Mouse (Mus musculus) MEL (cell line): ENCODE results near the gene Ces1f. TPM values are rescaled to one million over a fixed set of nuclear protein-coding genes. Genes with fewer than 3 reads are reported as not detected.

Experiments used
- DNase-seq: peaks from one replicate; pipeline ENCODE4 v3.0.0; 2011; ENCODE audit warnings: low read depth, low spot score
- H3K27ac ChIP-seq: 2 replicates; pipeline ENCODE4 v1.5.1; 2012; ENCODE audit warnings: low read depth, mild to moderate bottlenecking, control low read depth, low read length, moderate library complexity; ENCODE audit not compliant: control insufficient read depth
- H3K27me3 ChIP-seq, 2 experiments: fragments of 150-350 bp in 1 of 2; sonication (generic) in 1 of 2; 2 replicates each; pipeline ENCODE4 v1.6.1; 2012; ENCODE audit warnings: low read length in 2 of 2, mild to moderate bottlenecking in 2 of 2, improper control_type of control experiment in 1 of 2, moderate library complexity in 1 of 2; ENCODE audit not compliant: insufficient read depth in 2 of 2, control insufficient read depth in 1 of 2
- H3K36me3 ChIP-seq, 2 experiments: 2 replicates each; pipeline ENCODE4 v1.6.1; 2012 to 2014; ENCODE audit warnings: low read length in 2 of 2, improper control_type of control experiment in 1 of 2, inconsistent platforms in 1 of 2, mild to moderate bottlenecking in 1 of 2; ENCODE audit not compliant: insufficient read depth in 2 of 2, control insufficient read depth in 1 of 2
- H3K4me1 ChIP-seq, 2 experiments: fragments of 150-350 bp in 1 of 2; sonication (generic) in 1 of 2; 2 replicates each; pipeline ENCODE4 v1.6.1; 2012; ENCODE audit warnings: low read length in 2 of 2, improper control_type of control experiment in 1 of 2, mild to moderate bottlenecking in 1 of 2; ENCODE audit not compliant: insufficient read depth in 2 of 2, control insufficient read depth in 1 of 2
- H3K4me3 ChIP-seq, 2 experiments: fragments of 150-350 bp in 1 of 2; sonication (generic) in 1 of 2; 2 replicates each; pipeline ENCODE4 v1.5.1; 2012; ENCODE audit warnings: low read depth in 2 of 2, low read length in 2 of 2, mild to moderate bottlenecking in 2 of 2, moderate library complexity in 2 of 2, control low read depth in 1 of 2, improper control_type of control experiment in 1 of 2; ENCODE audit not compliant: control insufficient read depth in 1 of 2, insufficient read depth in 1 of 2
- H3K79me2 ChIP-seq: 2 replicates; pipeline ENCODE4 v1.6.1; 2012; ENCODE audit warnings: mild to moderate bottlenecking, low read length, moderate library complexity; ENCODE audit not compliant: control insufficient read depth, poor library complexity, insufficient read depth
- H3K9ac ChIP-seq: 2 replicates; pipeline ENCODE4 v1.6.1; 2012; ENCODE audit warnings: low read depth, mild to moderate bottlenecking, control low read depth, low read length, moderate library complexity; ENCODE audit not compliant: control insufficient read depth, poor library complexity, severe bottlenecking
- H3K9me3 ChIP-seq: fragments of 150-350 bp; sonication (generic); replicated peaks from 2 replicates; pipeline ENCODE4 v1.6.1; 2012; ENCODE audit warnings: mild to moderate bottlenecking, low read length, improper control_type of control experiment, moderate library complexity; ENCODE audit not compliant: insufficient read depth
- BHLHE40 ChIP-seq: IDR thresholded peaks from 2 replicates; pipeline ENCODE4 v1.6.1; 2012; ENCODE audit warnings: low read depth, mild to moderate bottlenecking, inconsistent platforms, low read length, improper control_type of control experiment, borderline replicate concordance
- E2F4 ChIP-seq: IDR thresholded peaks from 2 replicates; pipeline ENCODE4 v1.6.1; 2011; ENCODE audit warnings: low read depth, low read length, improper control_type of control experiment, borderline replicate concordance
- EP300 ChIP-seq, 2 experiments: IDR thresholded peaks; 2 replicates each; pipeline ENCODE4 v1.6.1; 2011; ENCODE audit warnings: improper control_type of control experiment in 2 of 2, low read length in 2 of 2, low read depth in 1 of 2, mild to moderate bottlenecking in 1 of 2
- GABPA ChIP-seq: IDR thresholded peaks from 2 replicates; pipeline ENCODE4 v1.6.1; 2012; ENCODE audit warnings: low read depth, mild to moderate bottlenecking, inconsistent platforms, low read length, improper control_type of control experiment, moderate library complexity
- KAT2A ChIP-seq: conservative IDR thresholded peaks from 2 replicates; pipeline ENCODE4 v1.6.1; 2012; ENCODE audit warnings: low read depth, low read length, improper control_type of control experiment, inconsistent platforms
- MAX ChIP-seq: IDR thresholded peaks from 2 replicates; pipeline ENCODE4 v1.6.1; 2011; ENCODE audit warnings: low read length, improper control_type of control experiment
- MAZ ChIP-seq: IDR thresholded peaks from 2 replicates; pipeline ENCODE4 v1.6.1; 2012; ENCODE audit warnings: low read depth, mild to moderate bottlenecking, inconsistent platforms, low read length, improper control_type of control experiment
- MEF2A ChIP-seq: IDR thresholded peaks from 2 replicates; pipeline ENCODE4 v1.6.1; 2014; ENCODE audit warnings: low read depth, mild to moderate bottlenecking, inconsistent platforms, low read length, improper control_type of control experiment; ENCODE audit not compliant: poor library complexity, insufficient replicate concordance, severe bottlenecking; ENCODE audit errors: extremely low read depth
- MXI1 ChIP-seq: IDR thresholded peaks from 2 replicates; pipeline ENCODE4 v1.6.1; 2011; ENCODE audit warnings: mild to moderate bottlenecking, low read depth, low read length, improper control_type of control experiment
- NELFE ChIP-seq: IDR thresholded peaks from 2 replicates; pipeline ENCODE4 v1.6.1; 2011; ENCODE audit warnings: low read depth, low read length, improper control_type of control experiment
- NRF1 ChIP-seq: IDR thresholded peaks from 2 replicates; pipeline ENCODE4 v1.6.1; 2014; ENCODE audit warnings: low read depth, mild to moderate bottlenecking, inconsistent platforms, low read length, improper control_type of control experiment, moderate library complexity; ENCODE audit not compliant: poor library complexity, insufficient read depth, severe bottlenecking
- POLR2A ChIP-seq, 2 experiments: IDR thresholded peaks; 2 replicates each; pipeline ENCODE4 v1.6.1; 2011 to 2012; ENCODE audit warnings: low read length in 2 of 2, mild to moderate bottlenecking in 2 of 2, control low read depth in 1 of 2, improper control_type of control experiment in 1 of 2, low read depth in 1 of 2, moderate library complexity in 1 of 2; ENCODE audit not compliant: control insufficient read depth in 1 of 2, insufficient read depth in 1 of 2, poor library complexity in 1 of 2
- POLR2AphosphoS2 ChIP-seq: IDR thresholded peaks from 2 replicates; pipeline ENCODE4 v1.6.1; 2011; ENCODE audit warnings: low read length, improper control_type of control experiment
- POLR2AphosphoS5 ChIP-seq: IDR thresholded peaks from 2 replicates; pipeline ENCODE4 v1.6.1; 2012; ENCODE audit warnings: low read depth, borderline replicate concordance, mild to moderate bottlenecking, inconsistent platforms, low read length, moderate library complexity, mixed read lengths
- RCOR1 ChIP-seq: IDR thresholded peaks from 2 replicates; pipeline ENCODE4 v1.6.1; 2012; ENCODE audit warnings: low read depth, mild to moderate bottlenecking, inconsistent platforms, low read length, improper control_type of control experiment
- SIN3A ChIP-seq: IDR thresholded peaks from 2 replicates; pipeline ENCODE4 v1.6.1; 2012; ENCODE audit warnings: low read length, improper control_type of control experiment, inconsistent platforms
- SMC3 ChIP-seq: IDR thresholded peaks from 2 replicates; pipeline ENCODE4 v1.6.1; 2011; ENCODE audit warnings: low read depth, low read length, improper control_type of control experiment
- TBP ChIP-seq: IDR thresholded peaks from 2 replicates; pipeline ENCODE4 v1.8.0; 2011; ENCODE audit warnings: low read depth, low read length, improper control_type of control experiment
- TCF12 ChIP-seq: IDR thresholded peaks from 2 replicates; pipeline ENCODE4 v1.6.1; 2014; ENCODE audit warnings: low read depth, mild to moderate bottlenecking, inconsistent platforms, low read length, improper control_type of control experiment, moderate library complexity
- UBTF ChIP-seq: IDR thresholded peaks from 2 replicates; pipeline ENCODE4 v1.6.1; 2012; ENCODE audit warnings: low read depth, mild to moderate bottlenecking, inconsistent platforms, low read length, improper control_type of control experiment, moderate library complexity, borderline replicate concordance; ENCODE audit not compliant: insufficient read depth
- USF2 ChIP-seq, 2 experiments: IDR thresholded peaks; 2 replicates each; pipeline ENCODE4 v1.6.1; 2011 to 2012; ENCODE audit warnings: improper control_type of control experiment in 2 of 2, low read length in 2 of 2, borderline replicate concordance in 1 of 2, inconsistent platforms in 1 of 2, low read depth in 1 of 2, mild to moderate bottlenecking in 1 of 2; ENCODE audit not compliant: insufficient read depth in 1 of 2
- ZKSCAN1 ChIP-seq: IDR thresholded peaks from 2 replicates; pipeline ENCODE4 v1.6.1; 2012; ENCODE audit warnings: low read depth, mild to moderate bottlenecking, inconsistent platforms, low read length, improper control_type of control experiment, moderate library complexity
- ZNF384 ChIP-seq: IDR thresholded peaks from 2 replicates; pipeline ENCODE4 v1.6.1; 2012; ENCODE audit warnings: low read depth, mild to moderate bottlenecking, inconsistent platforms, low read length, improper control_type of control experiment
- polyA plus RNA-seq, 2 experiments: library from polyadenylated mRNA; stranded (reverse) in 1 of 2; unstranded in 1 of 2; fragments of >175 nt in 1 of 2; fragments of >200 nt in 1 of 2; gene quantifications; 2 replicates each; pipeline versions ENCODE4 v1.2.1 to v1.2.4; 2012; ENCODE audit warnings: low replicate concordance in 2 of 2, low read depth in 1 of 2; ENCODE audit not compliant: insufficient read length in 2 of 2, insufficient read depth in 1 of 2, missing spikeins in 1 of 2
- total RNA-seq: library from RNA; depleted of rRNA; stranded (reverse); fragments of 300-350 nt; gene quantifications from 2 replicates; pipeline ENCODE4 v1.2.3, GENCODE M21; 2012

Ces1f gene
- total and polyA plus RNA-seq, 3 experiments: 0.23 TPM; not detected in 2

DNA sequence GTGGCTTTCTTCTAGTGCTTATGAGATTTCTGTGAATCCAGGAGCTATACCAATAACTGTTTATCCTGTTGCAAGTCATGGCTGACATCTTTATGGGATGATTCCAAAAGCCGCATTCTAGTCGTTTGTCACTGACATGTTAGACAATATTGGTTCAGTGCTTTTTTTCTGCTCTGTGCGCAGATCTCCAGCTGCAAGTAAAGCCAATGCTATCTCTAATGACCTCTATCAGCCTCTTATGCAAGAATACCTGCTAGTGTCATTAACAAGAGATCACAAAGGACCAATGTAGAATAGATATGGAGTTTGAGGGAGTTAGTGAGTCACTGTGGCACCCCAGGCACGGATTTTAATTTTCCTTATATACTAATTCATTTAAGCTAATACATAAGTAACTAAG lies 4.9 kb downstream of the Ces1f start:
- no peak for DNase-seq
- Histone ChIP-seq H3K4me1 (no peaks in the 10 kb centered on the region), H3K79me2 (no peaks in the 10 kb centered on the region), H3K36me3 (no peaks in the 10 kb centered on the region), H3K27ac (no peak overlapping the region), H3K9ac (no peak overlapping the region), H3K9me3 (no peaks in the 10 kb centered on the region), H3K27me3 (no peaks in the 10 kb centered on the region), H3K4me3 (no peak overlapping the region)
- TF ChIP-seq GABPA: no peak
- TF ChIP-seq NRF1: no peak
- TF ChIP-seq E2F4: no peak
- TF ChIP-seq ZKSCAN1: no peak
- no peak for TF ChIP-seq USF2 (IDR thresholded peaks at IDR 0.05; ENCODE audit: borderline replicate concordance in 1 of 2, insufficient read depth in 1 of 2, low read depth in 1 of 2, low read length in 2 of 2)
- no peak for TF ChIP-seq EP300 (IDR thresholded peaks at IDR 0.05; ENCODE audit: low read depth in 1 of 2, low read length in 2 of 2)
- TF ChIP-seq POLR2A (IDR thresholded peaks at IDR 0.05; ENCODE audit: control insufficient read depth in 1 of 2, insufficient read depth in 1 of 2, low read depth in 1 of 2, low read length in 2 of 2, poor library complexity in 1 of 2): no peak
- no peak for TF ChIP-seq MEF2A
- TF ChIP-seq NELFE: no peak
- TF ChIP-seq RCOR1: no peak
- no peak for TF ChIP-seq SIN3A
- TF ChIP-seq SMC3: no peak
- no peak for TF ChIP-seq MXI1
- TF ChIP-seq TCF12: no peak
- no peak for TF ChIP-seq POLR2AphosphoS5
- TF ChIP-seq BHLHE40: no peak
- no peak for TF ChIP-seq MAZ
- TF ChIP-seq KAT2A: no peak
- no peak for TF ChIP-seq TBP

DNA sequence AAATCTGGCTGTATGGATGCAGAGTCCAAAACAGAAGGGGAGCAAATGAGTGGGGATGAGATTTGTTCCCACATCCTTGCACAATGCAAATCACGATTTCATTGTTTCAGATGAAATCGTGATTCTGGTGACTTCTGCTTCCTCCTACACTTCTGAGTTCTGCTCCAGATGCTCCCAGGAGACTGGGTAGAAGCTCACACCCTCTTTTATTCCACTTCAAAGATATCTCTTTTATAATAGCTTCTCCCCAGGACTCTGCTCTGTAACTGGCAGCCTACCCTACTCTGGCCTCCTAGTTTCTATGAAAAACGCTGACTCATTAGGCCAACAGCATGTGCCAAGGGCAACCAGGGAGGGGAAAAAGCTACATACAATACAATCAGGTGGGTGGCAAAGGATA lies 6.2 kb downstream of the Ces1f start:
- no peak for DNase-seq
- Histone ChIP-seq H3K4me3 (no peak overlapping the region), H3K36me3 (no peaks in the 10 kb centered on the region), H3K79me2 (no peaks in the 10 kb centered on the region), H3K27me3 (no peaks in the 10 kb centered on the region), H3K27ac (no peak overlapping the region), H3K9me3 (no peaks in the 10 kb centered on the region), H3K4me1 (no peaks in the 10 kb centered on the region)
- TF ChIP-seq ZNF384: no peak
- TF ChIP-seq BHLHE40: no peak
- no peak for TF ChIP-seq MAZ
- no peak for TF ChIP-seq KAT2A
- no peak for TF ChIP-seq GABPA
- no peak for TF ChIP-seq UBTF
- TF ChIP-seq MAX: no peak
- TF ChIP-seq POLR2AphosphoS2: no peak
- TF ChIP-seq, all 39 proteins: peak for 0
- H3K9ac ChIP-seq: no peak overlapping the region
